Mouse (Mus musculus) bone marrow, adult 2 months (tissue): ENCODE measurements around the gene Mettl5. TPM values are rescaled to one million over a fixed set of nuclear protein-coding genes. Genes with fewer than 3 reads are reported as not detected.
A peak's percentile ranks its signal among the peaks of the same experiment; 100 is the strongest.

Source experiments
- H3K27ac ChIP-seq: fragments of 200-500 bp; 2 replicates; pipeline ENCODE4 v1.5.1; 2012; ENCODE audit warnings: low read depth, mild to moderate bottlenecking, control low read depth, inconsistent platforms, low read length; ENCODE audit not compliant: control insufficient read depth, poor library complexity, insufficient read depth
- H3K4me1 ChIP-seq: fragments of 200-500 bp; 2 replicates; pipeline ENCODE4 v1.6.1; 2011; ENCODE audit warnings: low read length; ENCODE audit not compliant: control insufficient read depth, insufficient read depth
- H3K4me3 ChIP-seq: fragments of 200-500 bp; replicated peaks from 2 replicates; pipeline ENCODE3; 2011; ENCODE audit warnings: mild to moderate bottlenecking, low read depth, low read length, control low read depth; ENCODE audit not compliant: control insufficient read depth
- CTCF ChIP-seq: fragments of 200-500 bp; IDR thresholded peaks from 2 replicates; pipeline ENCODE4 v1.5.1; 2011; ENCODE audit warnings: low read length, control low read depth; ENCODE audit not compliant: control insufficient read depth, insufficient read depth
- POLR2A ChIP-seq: fragments of 200-500 bp; IDR thresholded peaks from 2 replicates; pipeline ENCODE4 v1.6.1; 2011; ENCODE audit warnings: low read depth, mild to moderate bottlenecking, control low read depth, low read length, borderline replicate concordance; ENCODE audit not compliant: control insufficient read depth
- WGBS: fragments of 180-500 bp; shearing (Covaris S2); methylation state at CpG from one replicate; pipeline ENCODE4 v1.1.7; 2018; 5-methylcytosine and 5-hydroxymethylcytosine counted together
- polyA plus RNA-seq: library from polyadenylated mRNA; stranded (reverse); fragments of >200 nt; gene quantifications from 2 replicates; pipeline ENCODE4 v1.2.4, GENCODE M21; 2011; ENCODE audit warnings: low replicate concordance; ENCODE audit not compliant: missing spikeins, insufficient read depth, insufficient read length

Gene Mettl5
- polyA plus RNA-seq, 1 experiment = 10.8 TPM

DNA sequence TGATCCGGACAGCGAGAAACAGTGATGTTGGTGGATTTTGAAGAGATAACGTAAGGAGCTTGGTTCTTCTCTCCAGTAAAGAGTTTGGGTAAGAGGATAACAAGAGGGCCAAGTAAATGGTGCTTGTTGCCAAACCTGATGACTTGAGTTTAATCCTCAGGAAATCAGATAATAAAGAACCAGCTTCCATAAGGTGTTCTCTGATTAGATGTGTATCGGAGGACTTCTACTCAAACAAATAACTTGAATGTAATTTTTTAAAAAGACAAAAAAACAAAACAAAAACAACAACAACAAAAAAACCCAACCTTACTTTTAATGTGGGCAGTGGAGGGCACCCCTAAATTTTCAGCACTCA is 10.8 kb upstream of the Mettl5 start:
- no peak overlapping the region for H3K4me3 ChIP-seq
- 61% methylated on average over 4 of the region's 4 CpGs for WGBS
- H3K27ac ChIP-seq = no peak overlapping the region
- H3K4me1 ChIP-seq = no peaks in the 10 kb centered on the region; the same call in 1 of the 2 replicates
- TF ChIP-seq POLR2A = no peak

DNA sequence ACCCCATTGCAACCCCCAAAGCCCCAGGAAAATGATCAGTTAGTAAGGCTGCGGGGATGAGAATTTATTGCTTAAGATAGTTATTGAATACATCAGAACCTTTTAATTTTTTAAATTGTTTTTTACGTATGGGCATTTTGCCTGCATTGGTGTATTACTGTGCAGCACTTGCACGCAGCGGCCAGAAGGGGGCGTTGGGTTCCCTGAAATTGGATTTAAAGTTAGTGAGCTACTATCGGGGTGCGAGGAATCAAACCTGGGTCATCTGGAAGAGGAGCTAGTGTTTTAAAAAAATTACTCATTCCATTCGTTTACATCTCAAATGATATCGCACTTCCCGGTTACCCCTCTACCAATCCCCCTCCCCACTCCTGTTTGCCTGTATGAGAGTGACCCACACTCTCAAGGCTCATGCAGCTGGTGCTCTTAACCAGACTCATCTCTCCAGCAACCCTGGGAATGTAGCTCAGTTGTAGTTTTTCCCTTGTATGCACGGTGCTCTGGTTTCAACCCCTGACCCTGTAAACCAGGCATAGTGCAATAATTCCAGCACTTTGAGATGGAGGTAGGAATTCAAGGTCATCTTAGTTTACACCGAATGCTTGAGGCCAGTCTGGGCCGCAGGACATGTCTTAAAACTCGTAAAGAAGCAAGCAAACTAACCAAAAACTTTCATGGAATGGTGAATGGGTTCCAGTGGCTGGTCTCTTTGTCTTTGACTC is 10.2 kb upstream of the Mettl5 start:
- no peaks in the 10 kb centered on the region; the same call in 1 of the 2 replicates for H3K4me1 ChIP-seq

GRCm38 (mm10) chr2:69893891-69894290 is 8.5 kb upstream of the Mettl5 start:
- WGBS = 78% methylated on average over 5 of the region's 5 CpGs
- no peak for TF ChIP-seq POLR2A
- TF ChIP-seq CTCF = no peak
- no peak overlapping the region for H3K4me3 ChIP-seq
- no peak overlapping the region for H3K27ac ChIP-seq
- no peaks in the 10 kb centered on the region; the same call in 1 of the 2 replicates for H3K4me1 ChIP-seq

More for the DNA sequence above, 10.2 kb upstream of the Mettl5 start:
- H3K27ac ChIP-seq = no peak overlapping the region; the same call in 1 of the 2 replicates
- WGBS = 72% methylated on average over 14 of the region's 14 CpGs
- TF ChIP-seq POLR2A = no peak
- TF ChIP-seq CTCF = peak; percentile 52; the same call in 1 of the 2 replicates
- no peak overlapping the region for H3K4me3 ChIP-seq

GRCm38 (mm10) chr2:69893145-69893544 is 7.7 kb upstream of the Mettl5 start:
- no peaks in the 10 kb centered on the region; the same call in 1 of the 2 replicates for H3K4me1 ChIP-seq
- WGBS = 94% methylated on average over 1 of the region's 1 CpGs
- no peak for TF ChIP-seq CTCF
- TF ChIP-seq POLR2A = no peak
- no peak overlapping the region for H3K27ac ChIP-seq
- H3K4me3 ChIP-seq = no peak overlapping the region

GRCm38 (mm10) chr2:69890843-69891242 is 5.4 kb upstream of the Mettl5 start:
- Histone ChIP-seq H3K4me3 (no peak overlapping the region), H3K27ac (no peak overlapping the region), H3K4me1 (no peaks in the 10 kb centered on the region; the same call in 1 of the 2 replicates)
- 21% methylated on average over 7 of the region's 7 CpGs for WGBS
- no peak for TF ChIP-seq CTCF
- TF ChIP-seq POLR2A = no peak

GRCm38 (mm10) chr2:69888957-69889356 is 3.5 kb upstream of the Mettl5 start:
- TF ChIP-seq POLR2A = no peak
- TF ChIP-seq CTCF = no peak
- WGBS = 86% methylated on average over 2 of the region's 2 CpGs
- no peaks in the 10 kb centered on the region; the same call in 1 of the 2 replicates for H3K4me1 ChIP-seq

GRCm38 (mm10) chr2:69885050-69885449 is 365 bp downstream of the Mettl5 start:
- TF ChIP-seq CTCF (no peak), POLR2A (no peak)
- peak overlapping the region; percentile 78 for H3K4me3 ChIP-seq
- no peaks in the 10 kb centered on the region for H3K4me1 ChIP-seq
- H3K27ac ChIP-seq = peak overlapping the region; percentile 36; the same call in 1 of the 2 replicates
- WGBS = 2% methylated on average over 12 of the region's 12 CpGs

More at GRCm38 (mm10) chr2:69888957-69889356, 3.5 kb upstream of the Mettl5 start:
- no peak overlapping the region for H3K4me3 ChIP-seq
- no peak overlapping the region for H3K27ac ChIP-seq

DNA sequence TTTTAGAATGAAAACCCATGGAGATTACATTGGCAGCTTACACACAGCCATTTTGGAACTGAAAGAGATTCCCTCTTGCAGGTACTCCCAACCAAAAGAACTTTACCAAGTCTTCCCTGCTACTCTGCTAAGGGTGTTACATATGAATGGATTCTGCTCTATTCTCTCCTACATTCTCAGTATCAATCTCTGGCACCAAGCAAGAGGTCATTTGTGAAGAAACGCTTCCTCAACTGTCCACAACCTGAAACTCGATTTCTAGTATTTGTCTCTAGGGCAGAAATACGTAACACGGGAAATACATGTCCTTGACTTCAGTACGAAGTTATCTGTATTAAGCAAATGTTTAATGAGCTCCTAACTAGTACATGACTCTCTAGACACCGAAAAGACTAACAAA is 834 bp downstream of the Mettl5 start:
- H3K4me3 ChIP-seq = peak overlapping the region; percentile 78
- H3K27ac ChIP-seq = no peak overlapping the region
- no peaks in the 10 kb centered on the region for H3K4me1 ChIP-seq
- TF ChIP-seq CTCF = no peak
- no peak for TF ChIP-seq POLR2A
- WGBS = 22% methylated on average over 6 of the region's 6 CpGs
